Mouse (Mus musculus) right cerebral cortex, postnatal 14 days (tissue): ENCODE results near the gene Ldlrad3.

Experiments used
- DNase-seq: peaks from one replicate; pipeline ENCODE4 v3.0.0; 2022

Ldlrad3 gene

DNA sequence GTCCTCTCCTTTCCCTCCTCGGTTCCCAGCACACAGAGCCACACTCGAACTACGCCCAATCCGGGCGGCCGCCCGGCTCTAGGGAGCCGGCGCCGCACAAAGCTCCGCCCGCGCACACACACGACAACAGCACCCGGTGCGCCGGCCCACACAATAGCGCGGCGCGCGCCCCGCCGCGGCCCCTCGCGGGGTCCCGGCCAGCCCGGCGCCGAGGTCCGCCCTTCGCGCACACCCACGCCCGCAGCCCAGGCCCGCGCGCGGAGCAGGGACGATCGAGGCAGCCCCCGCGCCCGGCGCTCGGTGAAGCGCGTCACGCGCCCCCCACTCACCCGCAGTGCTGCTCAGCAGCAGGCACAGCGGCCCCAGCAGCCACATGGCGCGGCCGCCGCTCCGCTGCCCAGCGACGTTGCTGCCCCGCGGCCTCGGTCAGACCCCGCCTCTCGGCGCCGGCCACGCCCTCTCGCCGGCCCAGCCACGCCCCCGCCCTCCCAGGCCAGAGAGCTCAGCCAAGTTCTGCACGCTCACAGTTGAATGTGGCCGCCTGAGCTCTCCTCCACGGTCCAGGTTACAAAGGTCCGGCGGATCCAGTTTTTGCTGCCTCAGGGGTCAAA lies at the start of gene Ldlrad3:
Gene Ldlrad3 (minus strand): TSS at position 435 of the 611 bp plus-strand sequence.
- peak; percentile 74 for DNase-seq

DNA sequence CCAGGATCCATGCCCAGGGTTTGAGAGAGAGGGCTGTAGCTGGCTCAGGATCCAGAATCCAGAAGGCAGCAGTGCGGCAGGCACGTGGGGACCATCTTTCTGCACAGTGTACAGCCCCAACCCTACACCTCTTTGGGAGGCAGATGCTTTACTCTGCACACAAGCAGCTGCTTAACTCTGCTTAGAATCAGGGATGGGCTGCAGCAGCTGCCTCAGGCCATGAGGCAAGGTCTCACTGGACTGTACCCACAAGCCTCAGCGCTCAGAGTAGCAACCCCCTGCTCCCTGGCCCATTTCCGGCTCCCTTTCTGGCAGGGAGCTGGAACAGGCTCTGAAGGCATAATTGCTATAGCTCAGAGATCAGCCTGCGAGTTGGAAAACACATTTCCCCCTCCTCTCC lies 45.3 kb upstream of the Ldlrad3 start:
- no peak for DNase-seq

DNA sequence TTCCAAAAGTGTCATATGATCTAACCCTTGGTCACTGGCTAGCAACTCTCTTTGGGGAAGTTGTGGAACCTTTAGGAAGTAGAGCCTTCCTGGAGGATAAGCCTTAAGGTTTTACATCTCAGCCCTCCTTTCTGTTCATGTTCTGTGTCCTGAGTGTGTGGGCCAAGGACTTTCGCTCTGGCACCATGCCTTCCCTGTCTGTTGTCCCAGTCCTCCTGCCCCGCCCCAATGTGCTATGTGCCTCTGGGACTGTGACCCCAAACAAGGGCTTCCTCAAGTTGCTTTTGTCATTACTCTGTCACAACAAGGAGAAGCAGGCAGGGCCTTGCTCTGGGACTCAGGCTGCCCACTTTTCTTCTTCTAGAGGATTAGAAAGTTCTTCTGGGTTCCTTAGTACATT lies 42.9 kb upstream of the Ldlrad3 start:
- DNase-seq, result no peak

DNA sequence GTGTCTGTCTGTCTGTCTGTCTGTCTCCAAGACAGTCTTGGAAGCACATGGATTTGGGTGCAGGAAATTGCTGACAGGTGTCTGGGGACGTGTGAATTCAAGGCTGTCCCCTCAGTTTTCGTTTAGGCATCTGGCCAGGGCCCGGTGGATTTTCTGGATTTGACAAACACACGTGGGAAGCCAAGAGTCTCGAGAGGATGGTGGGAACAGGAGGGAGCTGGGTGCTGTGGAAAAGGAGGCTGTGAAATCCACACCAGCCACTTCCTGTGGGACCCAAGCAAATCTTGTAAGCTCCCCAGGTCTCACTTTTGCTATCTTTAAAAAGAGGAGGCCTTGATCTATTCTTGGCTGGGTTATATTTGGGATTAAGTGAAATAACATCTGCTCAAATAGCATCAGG lies 42.1 kb upstream of the Ldlrad3 start:
- no peak for DNase-seq

DNA sequence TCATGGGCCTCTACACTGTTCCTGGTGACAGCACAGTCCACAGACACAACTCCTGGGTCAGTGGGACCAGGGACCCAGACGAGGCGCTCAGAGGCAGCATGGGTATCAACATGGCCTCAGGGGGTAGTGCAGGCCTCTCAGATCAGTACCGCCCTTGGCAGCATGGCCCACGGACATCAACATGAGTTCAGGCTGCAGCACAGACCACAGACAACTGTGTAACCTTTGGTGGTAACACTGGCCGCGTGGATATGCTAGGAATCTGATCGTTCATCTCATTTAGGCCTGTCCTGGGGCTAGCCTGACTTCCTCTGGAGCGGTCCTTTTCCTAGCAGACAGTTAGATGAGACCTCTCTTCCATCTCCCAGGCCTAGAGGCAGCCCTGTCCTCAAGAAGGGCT lies 41.7 kb upstream of the Ldlrad3 start:
- no peak for DNase-seq

DNA sequence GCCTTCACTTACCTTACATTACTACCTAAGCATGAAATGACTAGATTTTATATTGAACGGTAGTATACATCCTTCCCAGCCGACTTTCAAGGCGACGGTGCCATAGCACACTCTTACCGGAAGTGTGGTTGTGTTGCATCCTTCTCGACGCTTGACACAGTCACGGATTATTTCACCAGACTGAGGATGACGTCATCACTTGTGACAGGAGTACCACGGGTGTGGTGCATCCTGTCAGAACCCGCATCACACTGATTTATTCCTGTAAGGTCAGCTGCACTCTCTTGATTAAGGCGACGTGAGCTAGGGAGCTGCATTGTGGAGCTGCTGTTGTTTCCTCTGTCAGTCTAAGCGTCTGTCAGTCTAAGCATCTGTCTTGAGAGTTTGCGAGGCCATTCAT lies 40.1 kb upstream of the Ldlrad3 start:
- DNase-seq, result no peak

DNA sequence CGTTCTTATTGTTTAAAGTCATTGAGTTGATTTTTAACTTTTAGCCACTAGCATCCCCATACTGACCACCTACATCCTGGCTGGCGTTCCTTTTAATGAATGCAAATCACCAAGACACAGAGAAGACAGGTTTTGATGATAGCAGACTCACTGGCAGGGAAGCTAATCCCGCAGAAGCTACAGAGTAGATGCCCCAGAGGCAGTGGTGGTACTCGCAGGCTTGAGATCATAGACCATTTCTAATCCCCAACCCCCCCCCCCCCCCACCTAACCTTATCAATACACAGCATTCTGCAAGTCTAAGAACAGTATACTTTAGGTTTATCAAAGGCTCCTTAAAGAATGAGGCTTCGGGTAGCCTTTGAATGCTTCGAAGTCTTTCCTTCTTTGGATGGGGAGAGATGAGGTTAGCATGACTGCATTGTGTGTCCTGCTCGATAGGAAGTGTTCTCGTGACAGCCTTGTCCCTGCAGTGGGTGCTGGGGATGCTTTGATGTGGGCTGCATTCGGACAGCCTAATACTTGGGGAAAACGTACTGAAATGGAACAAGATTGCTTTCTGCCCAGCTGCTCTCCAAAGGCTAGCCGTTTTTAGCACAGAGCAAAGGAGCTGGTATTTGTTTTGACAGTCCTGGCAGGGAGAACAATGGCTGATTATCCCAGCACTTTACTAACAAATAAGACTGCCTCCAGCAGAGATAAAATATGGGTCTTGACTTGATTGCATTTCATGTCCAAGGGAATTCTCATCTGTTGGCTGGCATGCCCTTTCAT lies 37.4 kb upstream of the Ldlrad3 start:
- no peak for DNase-seq

DNA sequence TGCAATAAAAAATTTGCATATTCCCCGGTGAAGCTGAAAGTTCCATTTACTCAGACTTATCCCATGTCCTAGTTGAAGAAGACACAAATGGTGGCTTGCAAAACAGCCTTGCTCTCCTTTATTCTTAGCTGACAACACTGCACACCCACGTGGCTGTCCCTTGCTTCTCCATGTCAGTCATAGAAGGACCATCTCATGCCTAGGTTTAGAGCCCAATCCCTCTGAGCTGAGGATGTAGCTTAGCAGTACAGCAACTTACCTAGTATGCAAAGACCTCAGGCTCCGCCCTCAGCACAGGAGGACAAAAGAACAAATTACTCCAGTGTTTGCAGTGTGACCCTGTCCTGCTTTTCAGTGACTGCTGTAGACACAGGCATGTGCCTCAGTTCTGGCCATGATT lies 36.6 kb upstream of the Ldlrad3 start:
- no peak for DNase-seq

DNA sequence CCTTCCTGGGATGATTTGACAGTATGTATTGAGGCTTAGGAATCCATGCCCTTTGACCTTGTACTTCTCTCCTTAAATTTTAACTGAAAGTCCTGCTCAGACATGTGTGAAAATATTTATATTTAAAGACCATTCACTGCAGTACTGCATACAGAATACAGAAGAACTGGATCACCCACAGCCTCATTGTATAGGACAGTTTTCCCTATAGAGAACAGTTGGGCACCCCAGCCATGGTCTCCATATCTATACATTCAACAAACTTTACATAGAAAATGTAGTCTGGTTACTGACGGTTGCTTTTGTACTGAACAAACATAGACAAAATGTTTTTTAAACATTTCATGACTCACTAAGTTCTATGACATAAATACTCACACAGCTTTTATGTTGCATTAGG lies 30.6 kb upstream of the Ldlrad3 start:
- DNase-seq, result no peak

DNA sequence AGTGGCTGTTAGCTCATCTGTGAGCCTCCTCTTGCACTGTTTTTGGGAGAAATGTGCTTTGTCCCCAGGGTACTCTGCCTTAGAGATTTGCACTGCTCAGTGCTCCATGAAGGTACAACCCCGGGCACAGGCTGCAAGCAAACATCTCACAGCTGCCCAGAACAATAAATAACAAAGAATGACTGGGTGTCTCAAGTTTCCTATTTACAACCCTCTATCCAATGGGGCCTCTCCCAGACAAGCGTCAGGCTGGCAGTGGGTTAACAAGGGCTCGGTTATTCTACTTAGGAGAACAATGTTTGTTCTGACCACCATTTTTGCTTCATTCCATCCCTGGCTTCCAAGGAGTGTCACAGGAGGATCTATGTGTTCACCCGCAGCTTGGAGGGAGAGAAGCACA lies 25.9 kb upstream of the Ldlrad3 start:
- DNase-seq, result no peak

DNA sequence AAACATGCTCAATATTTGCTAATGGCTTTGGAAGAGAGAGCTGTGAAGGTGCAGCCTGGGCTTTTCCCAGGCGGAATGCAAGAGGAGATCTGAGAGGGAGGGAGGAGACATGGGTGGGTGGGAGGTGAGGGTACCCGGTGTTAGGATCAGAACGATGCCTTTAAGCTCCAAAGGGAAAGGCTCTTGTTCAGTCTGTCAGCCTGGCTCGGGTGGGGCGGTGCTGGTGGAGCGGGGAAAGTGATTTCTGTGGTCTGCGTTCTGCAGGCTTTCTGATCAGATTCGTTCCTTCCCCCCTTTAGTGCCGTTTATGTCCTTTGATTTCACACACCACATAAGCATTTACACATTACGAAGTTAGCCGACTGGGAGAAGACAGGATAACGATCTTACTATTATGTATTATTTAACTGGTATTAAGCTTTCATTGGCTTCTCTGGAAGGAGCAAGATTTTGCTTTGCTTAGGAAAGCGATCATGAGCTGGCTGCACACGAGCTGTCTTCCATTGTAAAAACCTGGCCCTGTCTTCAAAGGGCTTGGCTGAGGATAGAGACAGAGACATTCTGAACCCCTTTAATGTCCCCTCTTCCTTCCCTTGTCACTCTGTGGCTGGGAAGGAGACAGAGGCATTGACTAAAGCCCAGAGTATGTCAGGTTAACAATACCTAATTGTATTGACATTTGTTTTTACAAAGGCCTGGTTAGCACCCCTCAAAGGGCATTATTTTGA lies 19.7 kb upstream of the Ldlrad3 start:
- DNase-seq, result no peak

DNA sequence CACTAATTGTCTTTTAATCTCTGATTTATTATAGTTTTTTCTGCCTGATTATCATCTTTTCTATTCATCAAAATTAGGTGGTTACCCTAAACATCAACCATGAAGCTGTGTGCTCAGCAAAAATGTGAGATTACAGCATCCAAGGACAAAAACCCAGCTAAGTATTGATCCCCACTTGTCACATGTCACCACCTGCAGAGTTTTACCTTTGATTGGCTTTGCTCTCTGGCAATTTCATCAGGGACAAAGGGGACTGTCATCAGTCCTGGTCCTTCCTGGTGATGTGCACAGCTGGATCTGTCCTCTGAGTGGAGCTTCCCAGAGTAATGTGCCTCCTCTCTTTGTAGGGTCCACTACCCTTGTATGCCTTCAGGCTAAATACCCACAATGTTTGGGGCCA lies 17.3 kb upstream of the Ldlrad3 start:
- DNase-seq, result no peak

DNA sequence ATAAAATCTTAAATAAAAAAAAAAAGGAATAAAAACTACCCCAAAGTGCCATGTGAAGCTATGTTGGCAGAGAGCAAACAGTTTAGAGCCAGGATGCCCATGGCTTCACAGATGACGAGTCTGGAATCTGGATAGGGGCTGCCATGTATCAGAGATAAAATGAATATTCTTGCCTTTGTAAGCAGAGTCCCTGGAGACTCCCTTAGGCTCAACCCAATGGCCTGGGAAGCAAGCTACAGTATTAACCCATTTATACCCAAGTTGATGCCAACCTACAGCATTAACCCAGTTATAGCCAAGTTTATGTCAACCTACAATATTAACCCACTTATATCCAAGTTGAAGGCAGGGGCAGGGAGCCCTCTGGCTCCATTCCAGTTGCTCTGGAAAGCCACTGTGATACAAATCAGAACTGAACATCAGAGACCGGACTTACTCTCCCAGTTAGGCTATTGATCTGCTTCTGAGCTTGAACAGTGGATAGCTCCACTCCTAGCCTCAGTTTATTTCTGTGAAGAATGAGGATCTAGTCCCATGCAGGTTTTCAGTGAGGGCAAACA lies 16.1 kb upstream of the Ldlrad3 start:
- DNase-seq, result no peak

DNA sequence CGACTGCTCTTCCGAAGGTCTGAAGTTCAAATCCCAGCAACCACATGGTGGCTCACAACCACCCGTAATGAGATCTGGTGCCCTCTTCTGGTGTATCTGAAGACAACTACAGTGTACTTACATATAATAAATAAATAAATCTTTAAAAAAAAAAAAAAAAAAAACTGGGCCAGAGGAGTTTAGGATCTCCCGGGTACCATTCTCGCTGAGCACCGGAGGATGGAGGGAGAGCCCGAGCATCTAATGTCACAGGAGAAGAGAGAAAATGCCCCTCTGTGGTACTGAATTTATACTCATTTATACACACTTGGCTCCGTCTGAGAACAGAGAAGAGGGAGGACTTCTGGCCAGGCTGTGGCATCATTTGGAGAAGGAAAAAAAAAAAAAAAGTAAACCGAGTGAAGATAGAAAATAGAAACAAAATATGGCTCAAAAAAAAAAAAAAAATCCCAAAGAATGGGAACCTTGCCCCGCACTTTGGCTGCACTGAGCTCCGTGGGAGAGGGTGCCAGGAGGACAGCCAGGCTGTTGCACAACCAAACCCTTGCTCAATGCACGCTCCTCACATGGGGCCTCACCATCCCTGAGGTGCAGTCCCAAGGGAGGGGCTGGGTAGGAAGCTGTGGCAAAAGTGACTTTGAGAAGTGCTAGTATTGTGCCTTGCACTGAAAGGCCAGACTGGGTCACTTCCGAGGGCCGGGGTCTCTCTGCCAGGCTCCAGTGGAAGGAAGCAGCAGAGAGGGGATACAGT lies 15.2 kb upstream of the Ldlrad3 start:
- no peak for DNase-seq

DNA sequence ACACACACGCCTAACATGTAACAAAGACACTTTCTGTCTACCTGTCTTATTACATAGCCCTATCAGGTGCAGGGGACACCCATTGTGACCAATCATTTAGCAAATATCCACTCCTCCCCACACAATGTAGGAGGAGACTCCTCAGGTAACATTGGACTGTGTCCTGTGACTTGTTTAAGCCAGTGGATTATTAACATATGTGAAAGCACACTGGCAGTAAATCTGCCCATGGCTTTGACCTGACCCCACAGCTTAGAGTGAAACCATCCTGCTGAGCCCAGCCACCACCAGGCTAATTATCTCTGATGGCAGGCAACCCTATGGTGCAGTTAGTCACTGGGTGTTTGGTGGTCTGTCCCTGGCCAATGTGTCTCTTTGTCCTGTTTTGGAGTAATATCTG lies 11.1 kb upstream of the Ldlrad3 start:
- DNase-seq, result no peak

DNA sequence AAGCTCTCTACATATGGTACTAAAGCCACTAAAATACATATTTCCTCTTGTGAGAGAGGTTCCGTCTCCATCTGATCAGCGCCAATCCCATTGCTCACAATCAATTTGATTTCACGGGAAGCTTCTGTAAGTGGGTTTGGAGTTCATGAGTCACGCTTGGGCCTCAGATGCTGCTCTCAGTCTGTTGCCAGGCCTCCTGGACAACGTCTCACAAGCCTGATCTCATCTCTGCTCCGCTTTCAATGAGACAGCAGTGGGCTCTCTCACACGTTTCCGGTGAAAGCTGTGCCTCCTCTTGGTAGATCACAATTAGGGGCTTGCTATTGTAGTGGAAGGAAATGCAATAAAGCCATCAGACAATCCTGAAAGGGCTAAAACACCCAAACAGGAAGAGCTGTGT lies 10.5 kb upstream of the Ldlrad3 start:
- DNase-seq, result no peak

DNA sequence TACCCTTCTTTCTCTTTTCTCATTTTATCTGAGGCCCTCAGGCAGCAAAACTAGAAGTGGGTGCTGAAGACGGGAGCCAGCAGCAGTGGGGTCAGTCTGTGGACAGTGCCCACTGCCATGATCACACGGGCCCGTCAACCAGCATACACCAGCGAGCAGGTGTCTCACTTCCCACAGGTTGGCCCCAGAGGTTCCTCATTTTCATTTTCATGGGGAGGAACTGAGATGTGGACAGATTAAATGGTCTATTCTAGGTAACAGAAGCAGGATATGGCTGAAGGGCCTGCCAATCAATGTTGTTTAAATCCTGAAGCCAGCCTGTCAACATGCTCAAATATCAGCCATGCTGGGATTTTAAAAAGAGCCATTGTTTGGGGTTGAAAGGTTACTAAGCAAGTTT lies 9.3 kb upstream of the Ldlrad3 start:
- DNase-seq, result no peak

DNA sequence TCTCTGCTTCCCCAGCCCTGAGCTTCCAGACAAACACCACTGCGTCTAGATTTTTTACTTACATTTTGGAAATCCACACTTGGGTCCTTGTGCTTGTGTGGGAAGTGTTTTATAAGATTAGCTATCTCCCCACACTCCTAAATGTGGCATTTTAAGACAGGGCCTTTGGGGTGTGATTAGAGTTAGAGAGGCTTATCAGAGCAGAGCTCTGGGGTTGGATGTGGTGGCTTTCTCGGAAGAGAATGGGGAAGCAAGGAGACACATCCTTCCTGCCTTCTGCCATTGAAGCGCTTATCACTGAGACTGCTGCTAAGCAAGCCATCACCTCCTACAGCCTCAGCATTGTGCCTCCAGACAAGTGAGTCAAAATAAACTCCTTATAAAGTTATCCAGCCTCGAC lies 8.1 kb upstream of the Ldlrad3 start:
- no peak for DNase-seq

DNA sequence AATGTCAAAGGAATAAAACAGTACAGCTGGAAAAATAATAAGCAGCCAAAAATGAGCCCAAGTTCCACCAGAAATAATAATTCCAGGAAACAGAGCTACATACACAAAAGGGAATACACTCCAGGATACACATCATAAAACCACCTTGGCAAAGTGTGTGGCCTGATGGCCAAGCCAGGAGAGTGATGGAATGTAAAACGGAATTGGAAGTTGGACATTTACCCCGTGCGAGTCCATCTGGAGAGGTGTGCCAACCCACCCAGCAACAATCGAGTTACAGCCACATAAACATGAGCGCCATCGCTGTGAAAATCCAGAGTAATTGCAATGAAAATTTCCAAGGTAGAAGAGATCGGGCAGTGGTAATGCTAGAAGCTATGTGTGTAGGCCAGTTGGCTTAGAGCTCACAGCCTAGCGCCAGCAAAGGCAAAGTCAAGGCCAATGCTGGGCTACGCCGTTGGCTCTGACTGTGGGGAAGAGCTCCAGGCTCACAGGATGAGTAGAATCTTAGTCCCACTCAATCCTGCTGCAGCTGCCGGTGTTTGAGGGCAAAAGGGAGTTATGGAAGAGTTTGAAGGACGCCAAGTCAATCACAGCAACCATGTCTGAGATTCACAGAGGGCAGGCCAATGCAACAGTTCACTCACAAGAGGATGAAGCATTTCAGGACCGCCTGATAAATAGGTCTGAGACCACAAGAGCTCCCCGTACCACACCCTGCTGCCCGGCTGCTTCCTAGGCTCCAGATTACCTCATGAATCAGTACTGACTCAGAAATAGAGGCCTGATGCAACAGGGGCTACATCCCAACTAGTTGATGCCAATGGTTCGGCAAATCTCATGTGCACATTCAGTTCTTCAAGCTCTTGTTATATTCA lies 7.0 kb upstream of the Ldlrad3 start:
- no peak for DNase-seq

DNA sequence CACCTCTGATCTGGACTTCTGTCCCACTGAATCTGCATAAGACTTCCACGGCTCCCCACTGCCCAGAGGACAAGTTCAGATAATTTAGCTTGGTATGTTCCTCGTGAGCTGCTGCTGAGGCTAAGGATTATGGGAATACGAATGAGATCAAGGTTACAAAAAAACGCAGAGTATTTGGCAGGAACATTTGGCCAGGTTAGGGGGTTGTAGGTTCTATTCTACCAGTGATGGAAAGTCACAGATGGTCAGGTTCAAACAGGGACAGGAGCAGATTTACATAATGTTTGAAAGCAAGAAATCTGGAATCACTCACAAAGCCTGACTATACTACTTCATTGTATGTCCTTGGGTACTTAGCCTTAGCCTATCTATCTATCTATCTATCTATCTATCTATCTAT lies 5.6 kb upstream of the Ldlrad3 start:
- no peak for DNase-seq

DNA sequence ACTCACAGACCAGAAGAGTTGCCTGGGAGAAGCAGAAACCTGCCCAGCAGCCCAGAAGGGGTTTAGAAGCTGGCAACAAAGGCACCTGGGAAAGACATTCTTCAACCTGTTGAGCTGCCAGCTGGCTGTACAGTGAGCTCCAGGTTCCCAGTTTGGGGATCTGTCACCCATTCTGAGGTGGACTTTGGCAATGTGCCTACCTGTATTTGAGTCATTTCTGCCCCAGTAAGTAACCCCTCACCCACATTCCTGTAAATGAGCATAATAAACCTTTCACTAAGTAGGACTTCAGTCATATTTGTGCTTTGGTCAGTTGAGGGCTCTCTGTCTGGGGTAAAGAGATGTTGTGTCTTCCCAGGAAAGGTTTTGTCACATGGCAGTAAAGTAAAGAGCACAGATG lies 4.8 kb upstream of the Ldlrad3 start:
- no peak for DNase-seq
